Mouse (Mus musculus): ENCODE data around the gene Cmtm7. TPM values are rescaled to one million over a fixed set of nuclear protein-coding genes. Genes with fewer than 3 reads are reported as not detected.

The Cmtm7 gene
- 100 to 1,000 TPM in 1 of 3 experiments, 10 to 100 TPM in 2; 44.6 to 117 (median 64.8) TPM for polyA plus RNA-seq (2017; shearing (Covaris generic))

DNA sequence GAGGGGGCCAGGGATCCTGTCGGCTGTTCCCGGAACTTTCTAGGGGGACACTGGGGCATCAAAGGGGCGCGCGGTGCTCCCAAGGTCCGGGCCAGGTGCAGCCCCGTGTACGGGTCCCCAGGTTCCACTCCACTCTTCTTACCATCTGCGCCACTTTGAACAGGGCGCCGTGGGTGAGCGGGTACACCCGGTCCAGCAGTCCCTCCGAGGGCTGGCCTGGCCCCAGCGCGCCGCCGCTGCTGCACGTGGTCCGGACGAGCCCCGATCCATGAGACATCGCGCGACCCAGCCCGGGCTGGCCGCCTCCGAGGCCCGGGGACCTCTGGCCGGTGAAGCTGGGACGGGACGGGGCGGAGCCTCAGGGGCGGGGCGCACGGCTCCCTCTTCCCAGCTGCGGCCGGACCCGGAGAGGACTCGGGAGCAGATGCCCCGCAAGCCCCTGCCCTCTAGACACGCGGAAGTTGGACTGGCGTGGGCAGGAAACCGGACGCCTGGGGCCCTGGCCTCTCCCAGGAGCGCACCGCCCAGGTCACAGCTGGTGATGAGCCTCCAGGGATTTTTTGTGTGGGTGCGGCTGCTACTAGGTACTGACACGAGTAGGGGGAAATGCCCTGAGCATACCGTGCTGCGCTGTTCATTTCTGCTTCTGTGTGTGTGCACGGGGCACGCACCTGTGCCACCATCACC, at the start of gene Cmtm7:
Gene Cmtm7 (minus strand): TSS at position 331 of the 687 bp plus-strand sequence.
- ATAC-seq: peak; percentile 72

DNA sequence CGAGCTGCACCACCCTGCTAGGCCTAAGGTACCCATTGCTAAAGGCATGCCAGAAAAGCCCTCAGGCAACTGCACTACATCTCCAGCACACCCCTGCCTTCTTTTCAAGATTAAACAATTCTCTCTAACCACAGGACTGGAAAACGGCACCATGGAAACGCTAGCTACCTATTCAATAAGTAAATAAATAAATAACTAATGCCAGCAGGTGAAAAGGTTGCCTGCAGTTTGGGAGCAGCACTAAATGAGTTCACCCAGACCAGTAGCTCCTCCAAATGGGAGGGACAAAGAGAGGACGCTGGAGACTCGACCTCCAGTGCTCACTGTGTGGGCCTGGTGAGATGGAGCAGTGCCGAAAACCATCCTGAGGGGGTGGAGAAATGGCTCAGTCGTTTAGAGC, 48.7 kb upstream of the Cmtm7 start:
- no peak for ATAC-seq

DNA sequence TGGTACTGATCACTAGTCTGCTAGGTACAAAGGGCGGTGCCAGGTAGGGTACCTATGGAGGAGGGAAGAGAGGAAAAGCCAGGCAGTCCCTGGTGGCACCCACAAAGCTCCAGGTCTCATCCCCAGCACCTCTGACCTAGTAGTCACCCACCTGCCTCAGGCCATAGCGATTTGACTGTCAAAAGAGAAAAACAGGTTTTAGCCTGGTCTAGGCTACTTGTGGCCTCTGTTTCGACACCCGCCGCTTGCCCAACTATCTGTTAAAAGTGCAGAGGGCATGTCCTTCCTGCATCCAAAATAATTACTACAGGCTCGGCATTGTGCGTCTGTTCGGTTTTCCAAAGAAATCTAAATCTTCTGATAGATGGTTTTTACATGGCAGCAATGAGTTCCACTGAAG, 48.0 kb upstream of the Cmtm7 start:
- no peak for ATAC-seq

DNA sequence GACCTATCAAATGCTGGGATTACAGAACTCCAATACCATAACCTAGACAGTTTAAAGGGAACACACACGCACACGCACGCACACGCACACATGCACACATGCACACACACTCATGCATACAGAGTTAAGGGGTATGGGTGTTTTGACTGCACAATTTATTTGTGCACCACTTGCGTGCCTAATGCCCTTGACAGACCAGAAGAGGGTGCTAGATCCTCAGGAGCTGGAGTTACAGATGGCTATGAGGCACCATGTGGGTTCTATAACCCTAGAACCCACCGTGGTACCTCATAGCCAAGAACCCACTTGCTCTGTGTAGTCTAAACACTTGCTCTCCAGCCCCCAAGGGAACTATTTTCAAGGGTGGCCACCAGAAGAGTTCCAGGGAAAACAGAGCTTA, 46.7 kb upstream of the Cmtm7 start:
- ATAC-seq: no peak

DNA sequence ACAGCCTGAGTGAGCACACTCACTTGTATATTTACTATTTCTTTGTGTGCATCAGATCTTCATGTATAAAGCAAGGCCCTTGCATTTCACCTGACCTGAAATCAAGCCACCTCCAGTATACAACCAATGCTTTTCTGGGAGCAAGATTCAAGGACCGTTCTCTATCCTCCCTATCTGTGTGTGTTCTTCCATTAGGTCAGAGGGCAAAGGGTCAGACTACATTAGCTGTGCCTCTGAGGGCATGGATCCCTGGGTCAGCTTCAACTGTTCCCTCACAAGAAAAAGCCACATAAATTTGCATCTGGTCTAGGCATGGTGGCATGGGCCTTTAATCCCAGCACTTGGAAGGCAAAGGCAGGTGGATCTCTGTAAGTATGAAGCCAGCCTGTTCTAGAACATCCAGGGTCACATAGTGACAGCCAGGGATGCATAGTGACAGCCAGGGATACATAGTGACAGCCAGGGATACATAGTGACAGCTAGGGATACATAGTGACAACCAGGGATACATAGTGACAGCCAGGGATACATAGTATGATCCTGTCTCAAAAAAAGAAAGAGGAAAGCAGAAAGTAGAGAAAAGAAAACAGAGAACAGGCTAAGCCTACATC, 45.7 kb upstream of the Cmtm7 start:
- ATAC-seq: no peak

DNA sequence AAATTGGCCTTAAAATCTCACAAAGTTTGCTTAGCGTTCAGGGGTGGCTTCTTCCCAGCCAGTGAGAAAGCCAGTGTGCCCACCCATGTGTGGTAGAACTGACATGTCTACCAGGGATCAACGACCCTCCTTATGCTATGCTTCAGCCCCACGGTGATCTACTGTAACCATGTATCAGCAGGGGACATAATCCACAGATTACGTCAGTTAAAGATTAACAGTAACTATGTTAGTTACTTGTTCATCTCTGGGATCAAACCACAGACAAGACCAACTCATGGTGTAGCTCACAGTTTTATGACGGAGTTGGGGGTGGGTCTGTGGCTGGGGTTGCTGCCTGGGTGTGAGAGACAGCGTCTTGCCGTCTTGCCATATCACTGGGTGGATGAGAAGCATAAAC, 42.5 kb upstream of the Cmtm7 start:
- no peak for ATAC-seq

DNA sequence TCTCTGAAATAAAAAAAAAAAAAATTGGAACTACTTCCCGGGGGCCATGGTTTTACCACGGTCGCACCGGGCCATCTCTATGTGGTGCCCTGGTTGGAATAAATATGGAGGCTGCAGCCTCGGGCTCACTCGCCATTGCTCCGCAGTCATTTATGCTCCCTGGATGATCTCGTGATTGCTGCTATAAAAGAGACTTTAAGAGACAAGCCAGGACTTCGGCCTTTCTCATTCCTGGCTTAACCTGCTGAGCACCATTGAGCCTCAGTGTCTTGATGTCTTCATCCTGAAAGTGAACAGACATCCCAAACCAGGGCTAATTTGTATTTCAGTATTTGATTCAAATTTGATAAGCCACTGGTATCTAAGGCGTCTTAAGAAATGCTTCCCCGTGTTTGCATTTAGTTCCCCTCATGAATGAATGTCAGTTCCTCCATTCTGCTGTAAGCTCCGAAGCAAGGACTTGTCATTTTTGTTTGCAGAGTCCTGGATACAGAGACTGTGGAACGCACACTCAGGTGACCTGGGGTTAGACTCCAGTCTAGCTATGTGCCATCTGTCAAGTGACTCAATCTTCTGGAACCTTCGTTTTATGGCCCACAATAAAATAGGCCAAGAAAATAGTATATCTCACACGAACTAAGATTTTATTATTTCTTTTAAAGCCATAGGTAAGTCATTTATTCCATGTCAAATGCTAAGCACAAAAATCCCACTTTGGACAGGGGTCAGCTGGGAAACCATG, 40.1 kb upstream of the Cmtm7 start:
- ATAC-seq: no peak

DNA sequence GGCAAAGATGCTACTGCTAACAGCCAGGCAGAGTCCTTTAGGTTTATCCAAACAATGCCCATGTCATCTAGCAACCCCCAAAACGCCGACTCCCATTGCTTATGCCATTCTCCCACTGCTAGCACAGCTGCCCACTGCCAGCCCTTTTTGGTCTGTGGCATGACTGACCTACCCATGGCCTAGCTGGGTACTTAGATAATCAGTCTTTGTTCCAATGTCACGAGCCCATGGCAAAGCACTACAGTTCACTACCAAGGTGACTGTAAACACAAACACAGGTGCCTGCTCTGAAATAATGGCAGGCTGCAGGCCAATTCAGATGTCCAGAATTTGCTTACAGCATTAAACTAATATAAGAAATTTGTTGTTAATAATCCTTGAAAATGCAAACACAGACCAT, 37.3 kb upstream of the Cmtm7 start:
- ATAC-seq: no peak

DNA sequence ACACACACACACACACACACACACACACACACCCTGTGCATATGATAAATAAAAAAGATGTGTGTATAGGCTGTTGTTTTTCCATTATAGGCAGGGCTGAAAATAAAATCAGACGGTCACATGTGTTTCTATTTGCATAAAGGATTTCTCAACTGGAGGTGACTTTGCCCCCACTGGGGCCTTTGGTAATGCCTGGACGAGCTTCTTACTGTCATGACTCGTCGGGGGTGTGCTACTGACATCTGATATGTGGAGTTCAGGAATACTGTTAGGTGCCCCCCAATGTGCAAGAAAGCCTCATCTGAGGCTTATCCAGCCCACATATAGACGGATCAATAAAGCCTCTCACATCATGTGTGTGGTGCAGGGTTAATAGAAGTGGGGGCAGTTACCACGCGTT, 35.4 kb upstream of the Cmtm7 start:
- ATAC-seq: no peak

DNA sequence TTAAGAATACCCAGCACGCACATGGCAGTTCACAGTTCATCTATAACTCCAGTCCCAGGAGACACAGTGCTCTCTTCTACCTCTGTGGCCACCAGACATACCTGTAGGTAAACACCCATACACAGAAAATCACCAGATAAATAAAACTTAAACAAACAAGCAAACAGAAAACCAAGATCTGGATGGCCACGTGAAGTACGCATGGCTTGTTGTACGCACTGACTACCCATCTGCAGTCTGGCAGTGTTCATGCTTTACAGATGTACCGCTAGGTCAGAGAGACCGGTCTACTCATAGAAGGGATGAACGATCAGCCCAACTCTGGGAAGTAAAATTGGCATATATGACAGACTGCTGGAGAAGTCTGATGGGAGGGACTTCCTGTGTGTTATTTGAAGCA, 34.5 kb upstream of the Cmtm7 start:
- ATAC-seq: no peak

DNA sequence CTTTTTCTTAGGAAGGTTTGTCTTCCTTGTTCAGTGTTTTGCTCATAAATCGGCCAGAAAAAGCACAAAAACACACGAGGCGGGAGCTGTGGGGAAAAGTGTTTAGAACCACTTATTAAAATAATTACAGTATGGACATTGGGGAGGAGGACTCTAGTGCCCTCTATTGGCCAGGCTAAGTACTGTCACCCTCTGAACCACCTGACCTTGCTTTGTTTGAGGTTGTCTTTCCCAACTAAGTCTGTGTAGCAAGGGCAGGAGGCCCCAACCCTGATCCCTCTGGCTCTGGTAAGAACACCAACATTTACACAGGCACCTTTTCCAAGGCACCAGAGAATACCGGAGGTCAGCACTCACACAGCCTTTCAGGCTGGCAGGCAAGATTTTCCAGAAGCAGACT, 33.7 kb upstream of the Cmtm7 start:
- ATAC-seq: peak; percentile 68

DNA sequence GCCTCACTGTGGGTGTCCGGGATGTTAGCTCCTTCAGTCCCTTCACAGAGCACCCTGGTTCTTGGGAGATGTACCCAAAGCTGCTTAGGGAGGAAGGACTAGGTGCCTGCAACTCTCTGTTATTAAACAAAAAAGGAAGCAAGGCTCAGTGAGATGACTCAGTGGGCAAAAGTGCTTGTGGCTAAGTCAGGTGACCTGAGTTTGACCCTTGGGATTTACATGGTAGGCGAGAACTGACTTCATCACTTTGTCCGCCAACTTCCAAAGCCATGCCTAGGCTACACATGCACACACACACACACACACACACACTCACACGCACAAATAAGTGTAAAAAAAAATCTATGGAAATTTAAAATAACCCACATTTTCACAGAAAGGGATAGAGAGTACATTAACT, 30.3 kb upstream of the Cmtm7 start:
- no peak for ATAC-seq

DNA sequence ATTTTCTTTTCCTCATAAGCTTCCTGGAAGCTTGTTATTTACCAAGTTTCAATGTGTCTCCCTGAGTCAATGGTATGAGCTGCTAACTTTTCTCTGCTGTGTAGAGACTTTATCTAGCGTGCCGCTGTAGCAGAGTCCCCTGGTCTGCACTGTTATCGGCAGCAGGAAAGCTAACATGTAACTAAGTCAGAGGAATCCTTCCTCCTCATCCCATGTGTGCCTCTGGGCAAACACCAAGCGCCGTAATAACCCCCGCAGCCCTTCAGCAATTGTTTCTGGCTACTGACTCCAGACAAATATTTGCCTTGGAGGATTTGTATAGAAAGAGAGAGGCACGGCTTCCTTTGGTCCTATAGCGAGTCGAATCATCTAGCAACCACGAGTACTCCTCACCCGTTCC, 29.2 kb upstream of the Cmtm7 start:
- no peak for ATAC-seq

DNA sequence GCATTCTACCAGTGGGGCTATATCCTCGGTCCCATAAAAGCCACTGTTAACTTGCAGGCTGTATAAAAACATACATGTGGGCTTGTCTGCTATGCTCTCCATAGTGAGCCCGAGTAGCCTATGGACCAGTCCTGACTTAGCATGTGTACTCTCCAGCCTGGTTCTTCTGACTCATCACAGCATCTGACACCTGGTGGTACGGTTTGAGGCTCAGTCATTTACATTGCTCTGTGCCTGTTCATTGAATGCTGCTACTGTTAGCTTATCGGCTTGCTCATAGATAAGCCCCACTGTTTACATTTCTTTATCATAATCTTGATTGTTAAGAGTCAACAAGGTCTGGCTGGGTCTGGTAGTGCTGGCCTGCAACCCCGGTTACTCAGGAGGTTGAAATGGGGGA, 27.0 kb upstream of the Cmtm7 start:
- ATAC-seq: no peak

DNA sequence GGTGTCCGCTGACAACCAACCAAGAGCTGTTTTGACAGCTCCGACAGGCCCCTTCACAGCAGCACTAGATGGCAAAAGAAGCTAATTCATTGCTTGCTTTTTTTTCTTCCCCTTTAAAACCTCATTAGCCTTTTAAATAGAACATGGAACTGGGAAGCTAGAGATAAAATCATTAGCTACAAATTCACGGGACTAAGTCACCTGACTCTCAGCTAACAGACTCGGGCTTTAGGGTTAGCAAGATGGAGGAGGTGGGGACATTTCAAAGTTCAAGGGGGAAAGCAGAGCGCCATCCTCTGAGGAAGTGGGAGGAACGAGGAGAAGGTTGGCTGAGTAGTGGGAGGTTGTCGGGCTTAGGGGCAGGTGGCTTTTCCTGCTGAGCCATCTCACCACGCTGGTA, 25.6 kb upstream of the Cmtm7 start:
- no peak for ATAC-seq

DNA sequence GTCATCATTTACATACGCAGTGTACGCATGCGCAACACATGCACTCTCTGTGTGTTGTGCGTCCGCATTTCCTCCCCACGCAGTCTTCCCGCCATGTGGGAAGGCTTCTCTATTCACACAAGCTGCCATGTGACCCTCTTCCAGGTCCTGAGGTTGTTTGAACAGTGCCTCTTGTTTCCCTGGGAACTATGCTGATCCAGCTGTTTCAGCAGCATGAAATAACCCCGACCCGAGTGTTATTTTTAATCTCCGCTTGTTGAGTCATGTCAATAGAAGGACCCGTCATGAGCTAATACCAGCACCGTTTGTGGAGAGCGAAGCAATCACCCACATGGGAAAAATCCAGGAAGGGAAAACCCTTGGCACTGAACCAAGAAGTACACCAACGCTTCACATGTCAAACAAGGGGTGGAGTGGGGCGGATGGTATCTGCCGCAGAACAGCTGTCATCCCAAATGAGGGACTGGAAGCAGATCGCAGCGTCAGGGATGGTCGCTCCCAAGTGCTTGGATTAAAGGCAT, 23.6 kb upstream of the Cmtm7 start:
- no peak for ATAC-seq

DNA sequence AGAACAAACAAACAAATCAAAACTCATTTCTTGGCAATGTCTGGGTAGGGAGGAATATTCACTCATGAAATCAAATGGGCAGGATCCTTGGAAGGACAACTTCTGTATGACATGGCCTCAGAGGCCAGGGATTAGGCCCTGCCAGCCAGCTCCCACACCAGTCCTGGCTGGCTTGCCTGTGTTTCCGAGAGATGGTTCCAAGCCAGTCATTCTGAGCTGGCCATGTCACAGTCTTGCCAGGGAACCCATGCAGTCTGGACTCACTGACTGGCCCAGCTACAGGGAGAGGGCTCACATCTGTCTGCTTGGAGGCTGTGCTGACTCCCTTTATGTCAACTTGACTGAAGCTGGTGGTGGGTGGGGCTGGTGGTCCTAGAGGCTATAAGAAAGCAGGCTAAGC, 20.5 kb upstream of the Cmtm7 start:
- no peak for ATAC-seq

DNA sequence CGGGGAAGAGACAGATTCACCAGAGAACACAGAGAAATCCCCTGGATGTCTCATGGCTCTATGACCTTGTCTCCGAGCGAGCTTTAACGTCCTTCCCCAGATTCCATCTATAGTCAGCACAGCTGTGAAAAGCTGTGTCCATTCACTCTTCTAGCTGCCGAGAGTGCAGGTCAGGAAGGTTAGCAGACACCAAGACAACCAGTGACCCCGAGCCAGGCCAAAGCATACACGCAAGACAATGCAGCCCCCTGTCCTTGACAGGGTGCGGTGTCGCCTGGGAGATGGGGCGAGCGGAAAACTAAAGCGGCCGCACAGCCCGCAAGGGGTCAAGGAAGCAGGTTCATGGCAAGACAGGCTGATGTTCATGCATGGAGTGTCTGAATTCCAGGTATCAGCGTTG, 19.6 kb upstream of the Cmtm7 start:
- no peak for ATAC-seq

DNA sequence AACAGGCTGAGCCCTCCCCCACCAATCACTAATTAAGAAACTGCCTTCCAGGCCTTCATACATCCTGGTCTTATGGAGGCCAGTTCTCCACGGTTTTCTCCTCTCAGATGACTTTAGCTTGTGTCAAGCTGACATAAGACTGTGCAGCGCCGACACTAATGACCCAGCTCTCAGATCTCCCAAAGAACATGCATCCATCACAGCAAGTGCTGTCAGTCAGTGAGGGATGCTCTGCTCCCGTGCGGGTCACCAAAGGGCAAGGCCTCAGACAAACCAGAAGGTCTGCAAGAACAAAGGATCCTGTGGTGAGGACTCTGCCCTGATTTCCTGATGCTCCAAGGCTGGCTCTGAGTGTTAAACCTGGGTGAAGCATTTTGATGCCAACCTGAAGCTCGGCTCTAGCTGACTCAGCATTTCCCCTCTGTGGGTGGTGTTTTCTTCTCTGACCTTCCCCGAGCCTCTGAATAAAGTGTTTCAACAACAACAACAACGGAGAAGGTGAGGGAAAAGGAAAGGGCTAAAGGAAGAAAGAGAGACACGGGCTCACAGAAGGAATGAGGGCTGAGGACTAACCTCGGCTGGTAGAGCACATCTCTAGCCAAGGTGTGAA, 17.9 kb upstream of the Cmtm7 start:
- ATAC-seq: no peak

DNA sequence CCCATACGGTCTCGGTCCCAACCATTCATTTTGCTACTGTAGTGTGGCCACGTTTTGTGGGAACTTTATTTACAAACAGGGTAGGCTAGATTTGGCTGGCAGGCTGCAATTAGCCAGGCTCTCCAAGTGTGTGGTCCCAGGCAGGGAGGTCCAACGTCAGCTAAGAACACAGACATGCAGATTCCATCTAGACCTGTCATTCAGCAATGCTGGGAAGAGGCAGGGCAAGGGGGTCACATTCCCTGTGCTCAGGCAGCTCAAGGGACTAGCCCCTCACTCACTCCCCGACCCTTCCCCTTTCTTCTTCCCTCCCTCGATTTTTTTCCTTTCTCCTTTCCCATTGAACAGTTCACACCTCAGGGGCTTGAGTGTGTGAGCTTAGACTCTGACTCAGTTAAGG, 17.2 kb upstream of the Cmtm7 start:
- ATAC-seq: no peak

DNA sequence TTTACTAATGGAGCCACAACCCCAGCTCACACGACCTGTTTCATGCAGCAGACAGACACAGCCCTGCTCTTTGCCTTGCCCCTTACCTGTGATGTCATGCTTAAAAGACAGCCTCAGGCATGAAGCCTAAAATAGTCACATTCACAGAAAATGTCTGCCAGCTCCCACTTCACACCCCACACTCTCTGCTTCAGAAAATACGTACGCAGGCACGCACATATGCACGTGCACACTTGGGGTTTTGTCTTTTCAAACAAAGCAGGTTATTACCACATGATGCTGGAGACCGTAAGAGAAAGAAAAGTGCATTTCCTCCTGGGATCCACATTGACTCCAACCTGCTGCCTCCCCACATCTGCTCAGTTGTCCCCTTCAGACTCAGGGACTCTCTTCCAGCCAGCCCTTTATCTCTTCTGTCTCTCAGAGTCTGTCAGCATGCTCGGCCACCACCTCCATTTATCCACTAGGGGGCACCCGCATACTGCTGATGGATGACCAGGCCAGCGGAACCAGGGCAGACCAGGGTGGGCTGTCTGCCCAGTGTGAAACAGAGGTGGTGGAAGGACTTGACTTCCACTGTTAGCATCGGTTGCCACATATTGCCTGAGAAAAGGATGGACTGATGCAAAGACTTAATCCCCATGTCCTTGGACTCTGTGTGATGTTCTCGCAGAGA, 15.8 kb upstream of the Cmtm7 start:
- peak; percentile 52 for ATAC-seq

DNA sequence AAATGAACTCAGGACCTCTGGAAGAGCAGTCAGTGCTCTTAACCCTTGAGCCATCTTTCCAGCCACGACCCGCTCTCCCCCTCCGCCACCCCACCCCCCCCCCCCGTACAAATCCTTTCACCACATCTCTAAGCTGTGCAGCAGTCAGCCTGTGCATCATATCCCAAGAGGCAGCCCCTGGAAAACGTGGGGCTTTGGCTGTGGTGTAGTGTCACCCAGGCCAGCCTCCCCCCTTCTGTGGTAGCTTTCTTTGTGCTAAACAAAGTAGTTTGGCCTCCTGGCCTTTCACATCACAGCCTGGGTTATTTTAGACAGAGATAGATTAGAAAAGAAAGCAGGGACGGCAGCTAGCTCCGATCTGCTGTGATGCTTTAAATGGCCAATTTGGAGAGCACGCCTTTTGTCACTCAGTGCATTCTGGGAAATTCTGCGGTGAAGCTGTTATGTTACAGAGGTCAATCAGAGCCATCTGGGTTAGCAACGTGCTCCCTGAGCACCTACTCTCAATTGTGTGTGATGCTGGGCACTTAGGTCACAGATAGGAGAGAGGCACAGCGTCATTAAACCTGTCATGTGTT, 14.9 kb upstream of the Cmtm7 start:
- no peak for ATAC-seq

All from inflammation-experienced regulatory T-cells, adult 6 months (primary cell).